Mouse (Mus musculus): ENCODE measurements at regions not wholly inside any gene's neighbourhood (a gene's known extent, or its start where the extent isn't known, plus 50 kb on each side); places are given as distances from the start of the nearest gene placed in this dataset.

- TF ChIP-seq CTCF (IDR thresholded peaks at IDR 0.05; ENCODE audit: low read depth), result no peak
- TF ChIP-seq EP300 (IDR thresholded peaks at IDR 0.05; ENCODE audit: low read depth), result no peak
Measured at GRCm38 (mm10) chr9:27728652-27729557, 61.7 kb upstream of the Opcml start.

Data from liver, postnatal 0 days (tissue).